Mouse (Mus musculus): ENCODE measurements around the gene Gfra1. TPM values are rescaled to one million over a fixed set of nuclear protein-coding genes. Genes with fewer than 3 reads are reported as not detected.

Gfra1 gene
- polyA plus RNA-seq, 1 experiment from 2014 or later = 10.7 TPM

- H3K9me3 ChIP-seq (ENCODE audit: control insufficient read depth, low read length) = no peaks in the 10 kb centered on the region
- H3K27me3 ChIP-seq (replicated peaks; ENCODE audit: control insufficient read depth, insufficient read depth, low read length) = no peaks in the 10 kb centered on the region
- ATAC-seq (replicated peaks; ENCODE audit: low FRiP score) = no peak
- no peak for DNase-seq (ENCODE audit: low spot score)
- H3K4me2 ChIP-seq = no peak overlapping the region
- H3K36me3 ChIP-seq (ENCODE audit: control insufficient read depth, insufficient read depth, low read length) = no peaks in the 10 kb centered on the region
- no peak overlapping the region for H3K27ac ChIP-seq (ENCODE audit: low read depth, low read length)
- no peaks in the 10 kb centered on the region for H3K4me1 ChIP-seq (replicated peaks; ENCODE audit: control insufficient read depth, insufficient read depth, low read length)
- no peak overlapping the region for H3K9ac ChIP-seq (ENCODE audit: low read depth, low read length)
- WGBS = 82% methylated on average over 7 of the region's 7 CpGs
- H3K4me3 ChIP-seq (ENCODE audit: low read depth, low read length) = no peak overlapping the region
Observed at GRCm38 (mm10) chr19:58255394-58255793, 200.3 kb downstream of the Gfra1 start.

- Histone ChIP-seq H3K4me2 (no peak overlapping the region), H3K9ac (ENCODE audit: low read depth, low read length) (no peak overlapping the region), H3K36me3 (ENCODE audit: control insufficient read depth, insufficient read depth, low read length) (no peaks in the 10 kb centered on the region), H3K27me3 (replicated peaks; ENCODE audit: control insufficient read depth, insufficient read depth, low read length) (no peaks in the 10 kb centered on the region), H3K4me1 (replicated peaks; ENCODE audit: control insufficient read depth, insufficient read depth, low read length) (no peaks in the 10 kb centered on the region), H3K27ac (ENCODE audit: low read depth, low read length) (no peak overlapping the region), H3K9me3 (ENCODE audit: control insufficient read depth, low read length) (no peaks in the 10 kb centered on the region), H3K4me3 (ENCODE audit: low read depth, low read length) (no peak overlapping the region)
- ATAC-seq (replicated peaks; ENCODE audit: low FRiP score) (no peak), DNase-seq (ENCODE audit: low spot score) (no peak)
- 67% methylated on average over 3 of the region's 3 CpGs for WGBS
Observed at GRCm38 (mm10) chr19:58254172-58254571, 201.5 kb downstream of the Gfra1 start.

- H3K9ac ChIP-seq (ENCODE audit: low read depth, low read length) = no peak overlapping the region
- H3K4me2 ChIP-seq = no peak overlapping the region
- no peaks in the 10 kb centered on the region for H3K4me1 ChIP-seq (replicated peaks; ENCODE audit: control insufficient read depth, insufficient read depth, low read length)
- DNase-seq (ENCODE audit: low spot score) (no peak), ATAC-seq (replicated peaks; ENCODE audit: low FRiP score) (no peak)
- H3K27me3 ChIP-seq (replicated peaks; ENCODE audit: control insufficient read depth, insufficient read depth, low read length) = no peaks in the 10 kb centered on the region
- H3K9me3 ChIP-seq (ENCODE audit: control insufficient read depth, low read length) = no peaks in the 10 kb centered on the region
- no peak overlapping the region for H3K27ac ChIP-seq (ENCODE audit: low read depth, low read length)
- 71% methylated on average over 4 of the region's 4 CpGs for WGBS
- H3K36me3 ChIP-seq (ENCODE audit: control insufficient read depth, insufficient read depth, low read length) = no peaks in the 10 kb centered on the region
- H3K4me3 ChIP-seq (ENCODE audit: low read depth, low read length) = no peak overlapping the region
Observed at GRCm38 (mm10) chr19:58251698-58252097, 204.0 kb downstream of the Gfra1 start.

- no peak overlapping the region for H3K27ac ChIP-seq (ENCODE audit: low read depth, low read length)
- WGBS = 59% methylated on average over 6 of the region's 6 CpGs
Observed at GRCm38 (mm10) chr19:58251095-58251494, 204.6 kb downstream of the Gfra1 start.

GRCm38 (mm10) chr19:58250237-58250636 lies 205.5 kb downstream of the Gfra1 start:
- WGBS = 76% methylated on average over 8 of the region's 8 CpGs
- Histone ChIP-seq H3K9ac (ENCODE audit: low read depth, low read length) (no peak overlapping the region), H3K4me1 (replicated peaks; ENCODE audit: control insufficient read depth, insufficient read depth, low read length) (no peaks in the 10 kb centered on the region), H3K27me3 (replicated peaks; ENCODE audit: control insufficient read depth, insufficient read depth, low read length) (no peaks in the 10 kb centered on the region), H3K4me2 (no peak overlapping the region), H3K36me3 (ENCODE audit: control insufficient read depth, insufficient read depth, low read length) (no peaks in the 10 kb centered on the region), H3K4me3 (ENCODE audit: low read depth, low read length) (no peak overlapping the region), H3K9me3 (ENCODE audit: control insufficient read depth, low read length) (no peaks in the 10 kb centered on the region), H3K27ac (ENCODE audit: low read depth, low read length) (no peak overlapping the region)
- ATAC-seq (replicated peaks; ENCODE audit: low FRiP score) = no peak
- DNase-seq (ENCODE audit: low spot score) = no peak

More at GRCm38 (mm10) chr19:58251095-58251494, 204.6 kb downstream of the Gfra1 start:
- no peaks in the 10 kb centered on the region for H3K36me3 ChIP-seq (ENCODE audit: control insufficient read depth, insufficient read depth, low read length)
- ATAC-seq (replicated peaks; ENCODE audit: low FRiP score) (no peak), DNase-seq (ENCODE audit: low spot score) (no peak)
- no peaks in the 10 kb centered on the region for H3K27me3 ChIP-seq (replicated peaks; ENCODE audit: control insufficient read depth, insufficient read depth, low read length)
- no peak overlapping the region for H3K9ac ChIP-seq (ENCODE audit: low read depth, low read length)
- H3K4me3 ChIP-seq (ENCODE audit: low read depth, low read length) = no peak overlapping the region
- H3K9me3 ChIP-seq (ENCODE audit: control insufficient read depth, low read length) = no peaks in the 10 kb centered on the region
- H3K4me2 ChIP-seq = no peak overlapping the region
- no peaks in the 10 kb centered on the region for H3K4me1 ChIP-seq (replicated peaks; ENCODE audit: control insufficient read depth, insufficient read depth, low read length)

GRCm38 (mm10) chr19:58244148-58244547 lies 211.6 kb downstream of the Gfra1 start:
- Histone ChIP-seq H3K4me2 (no peak overlapping the region), H3K36me3 (ENCODE audit: control insufficient read depth, insufficient read depth, low read length) (no peaks in the 10 kb centered on the region), H3K4me3 (ENCODE audit: low read depth, low read length) (no peak overlapping the region), H3K27me3 (replicated peaks; ENCODE audit: control insufficient read depth, insufficient read depth, low read length) (no peaks in the 10 kb centered on the region), H3K4me1 (replicated peaks; ENCODE audit: control insufficient read depth, insufficient read depth, low read length) (peaks cover 8% of the 10 kb centered on the region; the same call in 1 of the 2 replicates), H3K9ac (ENCODE audit: low read depth, low read length) (no peak overlapping the region), H3K9me3 (ENCODE audit: control insufficient read depth, low read length) (no peaks in the 10 kb centered on the region), H3K27ac (ENCODE audit: low read depth, low read length) (no peak overlapping the region)
- DNase-seq (ENCODE audit: low spot score) (no peak), ATAC-seq (replicated peaks; ENCODE audit: low FRiP score) (no peak)
- 55% methylated on average over 4 of the region's 4 CpGs for WGBS

- H3K27ac ChIP-seq (ENCODE audit: low read depth, low read length) = no peak overlapping the region
- 48% methylated on average over 1 of the region's 1 CpGs for WGBS
- peaks cover 8% of the 10 kb centered on the region; the same call in 1 of the 2 replicates for H3K4me1 ChIP-seq (replicated peaks; ENCODE audit: control insufficient read depth, insufficient read depth, low read length)
- no peaks in the 10 kb centered on the region for H3K9me3 ChIP-seq (ENCODE audit: control insufficient read depth, low read length)
- no peak overlapping the region for H3K4me3 ChIP-seq (ENCODE audit: low read depth, low read length)
- DNase-seq (ENCODE audit: low spot score) = no peak
- H3K9ac ChIP-seq (ENCODE audit: low read depth, low read length) = no peak overlapping the region
- H3K27me3 ChIP-seq (replicated peaks; ENCODE audit: control insufficient read depth, insufficient read depth, low read length) = no peaks in the 10 kb centered on the region
- no peak overlapping the region for H3K4me2 ChIP-seq
- peak; percentile 70 for ATAC-seq (replicated peaks; ENCODE audit: low FRiP score)
- no peaks in the 10 kb centered on the region for H3K36me3 ChIP-seq (ENCODE audit: control insufficient read depth, insufficient read depth, low read length)
Observed at GRCm38 (mm10) chr19:58243604-58244003, 212.1 kb downstream of the Gfra1 start.

GRCm38 (mm10) chr19:58238325-58238724 lies 217.4 kb downstream of the Gfra1 start:
- no peak overlapping the region for H3K4me2 ChIP-seq
- no peak for DNase-seq (ENCODE audit: low spot score)
- H3K4me1 ChIP-seq (replicated peaks; ENCODE audit: control insufficient read depth, insufficient read depth, low read length) = no peaks in the 10 kb centered on the region
- ATAC-seq (replicated peaks; ENCODE audit: low FRiP score) = no peak
- H3K9me3 ChIP-seq (ENCODE audit: control insufficient read depth, low read length) = no peaks in the 10 kb centered on the region
- no peak overlapping the region for H3K9ac ChIP-seq (ENCODE audit: low read depth, low read length)
- no peaks in the 10 kb centered on the region for H3K36me3 ChIP-seq (ENCODE audit: control insufficient read depth, insufficient read depth, low read length)
- no peak overlapping the region for H3K27ac ChIP-seq (ENCODE audit: low read depth, low read length)
- WGBS = 46% methylated on average over 8 of the region's 8 CpGs
- H3K27me3 ChIP-seq (replicated peaks; ENCODE audit: control insufficient read depth, insufficient read depth, low read length) = no peaks in the 10 kb centered on the region
- H3K4me3 ChIP-seq (ENCODE audit: low read depth, low read length) = no peak overlapping the region

GRCm38 (mm10) chr19:58227725-58228124 lies 228.0 kb downstream of the Gfra1 start:
- Histone ChIP-seq H3K36me3 (ENCODE audit: control insufficient read depth, insufficient read depth, low read length) (no peaks in the 10 kb centered on the region), H3K4me3 (ENCODE audit: low read depth, low read length) (no peak overlapping the region), H3K4me1 (replicated peaks; ENCODE audit: control insufficient read depth, insufficient read depth, low read length) (no peaks in the 10 kb centered on the region), H3K27ac (ENCODE audit: low read depth, low read length) (no peak overlapping the region), H3K9ac (ENCODE audit: low read depth, low read length) (no peak overlapping the region), H3K4me2 (no peak overlapping the region), H3K9me3 (ENCODE audit: control insufficient read depth, low read length) (no peaks in the 10 kb centered on the region), H3K27me3 (replicated peaks; ENCODE audit: control insufficient read depth, insufficient read depth, low read length) (no peaks in the 10 kb centered on the region)
- DNase-seq (ENCODE audit: low spot score) = no peak
- WGBS = 75% methylated on average over 9 of the region's 9 CpGs
- ATAC-seq (replicated peaks; ENCODE audit: low FRiP score) = no peak
